11 mouse cellular contexts compared by ENCODE assay signal in the genomic region with DNA sequence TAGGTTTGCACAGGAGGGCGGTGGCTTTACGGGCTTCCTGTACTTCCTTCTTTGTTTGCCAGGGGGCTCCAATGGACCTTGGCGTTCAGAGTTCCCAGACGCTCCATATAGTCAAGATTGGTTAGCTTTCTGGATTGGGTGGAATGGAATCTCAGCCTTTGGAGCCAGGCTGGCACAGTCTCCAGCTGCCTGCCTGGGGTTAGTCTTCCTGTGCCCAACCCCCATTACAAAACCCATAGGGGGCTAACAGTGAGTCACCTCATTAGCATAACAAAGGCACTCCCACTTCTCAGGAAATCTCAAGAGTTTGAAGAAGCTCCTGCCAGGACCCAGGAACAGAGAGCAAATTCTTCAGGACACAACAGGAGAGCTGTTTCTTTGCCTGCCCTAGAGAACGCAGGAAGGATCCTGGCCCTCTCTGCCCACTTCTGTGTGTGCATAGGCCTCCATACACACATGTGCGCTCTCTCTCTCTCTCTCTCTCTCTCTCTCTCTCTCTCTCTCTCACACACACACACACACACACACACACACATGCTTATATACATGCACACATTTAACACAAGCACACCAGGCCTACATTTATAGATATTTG.
DNase-seq lines count a peak whose midpoint lies in the region; ATAC-seq and TF ChIP-seq lines count a peak whose summit lies in the region.
"Had no signal": no experiment of that assay in that cellular context is flagged by ENCODE, and none has a peak within 500 bp of the region (broad histone marks: within the 10 kb centered on the region; RNA-seq: fewer than 3 reads in every experiment).

No protein-coding gene starts in this region.

- H3K4me2 ChIP-seq in forebrain, embryonic 13.5 days: no peak overlapping the region
- no peak overlapping the region for H3K4me2 ChIP-seq in stomach, postnatal 0 days (replicated peaks; ENCODE audit: low read depth)
- H3K4me2 ChIP-seq: limb, embryonic 15.5 days had no signal

- TF ChIP-seq EP300 in stomach, postnatal 0 days (optimal IDR thresholded peaks at IDR 0.05): no peak

- H3K9ac ChIP-seq in forebrain, embryonic 13.5 days: no peak overlapping the region
- H3K9ac ChIP-seq in stomach, postnatal 0 days (ENCODE audit: low read length): no peak overlapping the region
- H3K9ac ChIP-seq: limb, embryonic 15.5 days had no signal

- DNase-seq in left cerebral cortex, postnatal 4 days: peak; percentile 24
- no peak for DNase-seq in left cerebral cortex, postnatal 25 days (ENCODE audit: low spot score in 2 of 2)
- DNase-seq in mesoderm, embryonic 11.5 days (ENCODE audit: low read depth, low spot score): peak; percentile 37
- DNase-seq in stomach, postnatal 0 days (ENCODE audit: low spot score): peak; percentile 14
- DNase-seq in adrenal gland, postnatal 14 days: no peak
- DNase-seq in adrenal gland, adult (ENCODE audit: inconsistent age in 2 of 2, low spot score in 1 of 2): no peak
- no peak for DNase-seq in cerebellum, adult 11 months
- DNase-seq: cerebellum, adult 9-10 months had no signal

- no peak overlapping the region for H3K4me3 ChIP-seq in forebrain, embryonic 13.5 days
- no peak overlapping the region for H3K4me3 ChIP-seq in stomach, postnatal 0 days (ENCODE audit: low read depth, low read length)
- H3K4me3 ChIP-seq: limb, embryonic 15.5 days had no signal

- H3K9me3 ChIP-seq in forebrain, embryonic 13.5 days (replicated peaks): peaks cover 4% of the 10 kb centered on the region; the same call in 1 of the 2 replicates
- H3K9me3 ChIP-seq in stomach, postnatal 0 days (ENCODE audit: control insufficient read depth, low read length): no peaks in the 10 kb centered on the region
- H3K9me3 ChIP-seq: limb, embryonic 15.5 days had no signal

- peaks cover 53% of the 10 kb centered on the region for H3K4me1 ChIP-seq in forebrain, embryonic 13.5 days
- H3K4me1 ChIP-seq in stomach, postnatal 0 days (replicated peaks; ENCODE audit: control insufficient read depth, insufficient read depth): no peaks in the 10 kb centered on the region

- H3K36me3 ChIP-seq in forebrain, embryonic 13.5 days (ENCODE audit: poor library complexity, severe bottlenecking): no peaks in the 10 kb centered on the region
- no peaks in the 10 kb centered on the region for H3K36me3 ChIP-seq in stomach, postnatal 0 days (ENCODE audit: control insufficient read depth, insufficient read depth, low read length)
- H3K36me3 ChIP-seq: limb, embryonic 15.5 days had no signal

- peak; percentile 31 for TF ChIP-seq CTCF in stomach, postnatal 0 days (IDR thresholded peaks at IDR 0.05; ENCODE audit: low read depth)

- peak overlapping the region; percentile 51 for H3K27ac ChIP-seq in forebrain, embryonic 13.5 days
- H3K27ac ChIP-seq in stomach, postnatal 0 days (replicated peaks): no peak overlapping the region
- H3K27ac ChIP-seq: limb, embryonic 15.5 days had no signal

- H3K27me3 ChIP-seq in forebrain, embryonic 13.5 days: no peaks in the 10 kb centered on the region
- no peaks in the 10 kb centered on the region for H3K27me3 ChIP-seq in stomach, postnatal 0 days (ENCODE audit: control insufficient read depth, insufficient read depth, low read length)
- H3K27me3 ChIP-seq: limb, embryonic 15.5 days had no signal

- peak; percentile 85 for ATAC-seq in forebrain, embryonic 13.5 days
- 0 out of 2 replicates have a peak, but pooled peaks have one; percentile 32 for ATAC-seq in stomach, postnatal 0 days (ENCODE audit: low FRiP score, low TSS enrichment)
- ATAC-seq: inflammation-experienced regulatory T-cells, adult 6 months had no signal

- 7% methylated on average over 6 of the region's 6 CpGs for WGBS in forebrain, embryonic 13.5 days
- 43% methylated on average over 6 of the region's 6 CpGs for WGBS in stomach, postnatal 0 days

- intact Hi-C loops in left cerebral cortex, postnatal 4 days (cut with DNase I): no loop called here
- intact Hi-C loops in left cerebral cortex, postnatal 25 days (cut with DNase I): no loop called here

Comparison
In these comparisons a context has a peak if more than half of its experiments do, and no peak if none do; other contexts are left out.
1. DNase-seq: peak in left cerebral cortex, postnatal 4 days (single experiment), mesoderm, embryonic 11.5 days (single experiment) and stomach, postnatal 0 days (single experiment); none in left cerebral cortex, postnatal 25 days (0 of 2), adrenal gland, postnatal 14 days (single experiment), adrenal gland, adult (0 of 2) and cerebellum, adult 11 months (single experiment).